Mouse (Mus musculus) kidney, postnatal 25 days (tissue): ENCODE data around the gene Rasl2-9.
"Not testable (repeated sequence)": the region's sequence is repeated elsewhere in the genome, so short reads cannot be mapped to it uniquely, and the experiment has no call there.

ENCODE experiments used
- DNase-seq, 2 experiments: peaks; one replicate each; pipeline ENCODE4 v3.0.0; 2021; ENCODE audit warnings: mixed read lengths in 2 of 2

The Rasl2-9 gene

DNA sequence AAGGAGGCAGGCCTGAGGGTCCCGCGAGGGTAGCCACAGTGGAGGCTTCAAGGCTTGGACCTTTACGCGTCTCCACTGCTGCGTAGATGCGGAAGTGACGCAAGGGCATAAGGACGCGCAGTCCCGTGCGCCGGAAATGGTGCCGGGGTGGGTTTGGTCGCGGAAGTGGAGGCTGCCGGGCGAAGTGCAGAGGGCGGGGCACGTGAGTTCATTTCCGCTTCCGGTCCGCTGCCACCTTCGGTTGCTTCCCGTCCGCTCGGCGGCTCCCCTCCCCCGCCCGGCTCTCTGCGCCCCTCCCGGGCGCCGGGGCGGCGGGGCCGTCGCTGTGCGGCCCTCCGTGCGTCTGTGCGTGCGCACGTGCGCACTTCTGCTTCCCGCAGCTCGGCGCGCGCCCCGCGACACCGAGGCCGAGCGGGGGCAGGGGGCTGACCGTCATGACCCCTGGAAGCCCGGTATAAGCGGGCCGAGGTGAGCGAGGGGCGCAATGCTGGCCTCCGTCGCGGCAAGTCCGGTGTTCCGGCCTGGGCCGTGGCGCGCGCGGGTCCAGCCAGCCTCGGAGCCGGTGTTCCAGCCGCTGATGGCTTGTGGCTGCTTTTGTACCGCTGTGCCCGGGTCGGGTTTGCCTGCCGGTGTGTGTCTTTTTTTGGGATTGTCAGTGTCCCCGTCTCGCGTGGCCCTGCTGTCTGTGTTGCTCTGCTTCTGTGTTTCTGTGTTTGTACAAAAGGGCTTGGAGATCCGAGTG lies 45.6 kb downstream of the Rasl2-9 start, which contains the start of gene Epn1:
TSS of gene Epn1 (plus strand) at position 226 of the 742 bp plus-strand sequence.
- peak; percentile 97 to 99 for DNase-seq

DNA sequence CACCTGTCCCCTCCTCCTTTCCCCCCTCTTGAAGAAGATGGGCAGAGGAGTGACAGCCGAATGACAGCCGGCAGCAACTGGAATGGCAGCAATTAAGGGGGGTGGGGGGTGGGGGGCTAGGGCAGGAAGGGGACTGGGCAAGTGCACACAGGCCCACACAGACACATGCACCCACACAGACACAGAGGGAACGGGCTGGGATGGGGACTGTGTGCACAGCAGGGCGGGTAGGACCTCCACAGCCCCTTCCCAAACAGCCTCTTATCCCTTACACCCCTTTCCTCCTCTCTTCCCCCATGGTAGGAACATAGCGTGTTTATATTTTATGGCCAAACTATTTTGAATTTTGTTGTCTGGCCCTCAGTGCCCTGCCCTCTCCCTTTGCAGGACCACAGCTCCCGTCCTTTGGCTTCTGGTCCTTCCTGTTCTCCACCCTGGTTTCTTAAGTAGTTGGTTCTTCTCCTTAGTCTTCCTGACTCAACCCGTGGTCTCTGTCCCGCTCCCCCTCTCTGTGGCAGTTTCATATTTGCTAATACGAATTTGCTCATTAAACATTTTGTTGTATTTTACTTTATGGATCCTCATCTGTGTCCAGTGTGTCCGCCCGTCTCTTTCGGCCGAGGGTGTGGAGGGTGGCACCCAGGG lies 46.3 kb downstream of the Rasl2-9 start:
- not testable (repeated sequence) for DNase-seq

DNA sequence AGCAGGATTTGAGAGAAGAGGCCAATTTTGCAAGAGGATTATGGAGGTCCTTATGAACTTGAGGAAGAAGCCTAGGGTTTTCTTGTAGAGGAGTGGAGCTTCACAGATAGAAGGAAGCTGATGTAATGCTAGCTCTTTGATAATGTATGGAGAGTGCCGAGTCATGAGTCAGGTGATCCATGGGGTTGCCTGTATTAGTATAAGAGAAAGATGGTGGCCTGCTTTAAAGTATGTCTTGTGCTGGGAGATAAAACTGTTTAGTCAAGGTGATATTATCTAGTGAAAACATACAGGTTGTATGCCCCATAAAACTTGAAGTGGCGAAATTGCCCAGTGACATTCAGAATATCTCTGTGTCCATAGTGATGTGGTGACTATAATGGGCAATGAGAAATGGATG lies 48.8 kb downstream of the Rasl2-9 start:
- DNase-seq: no peak

DNA sequence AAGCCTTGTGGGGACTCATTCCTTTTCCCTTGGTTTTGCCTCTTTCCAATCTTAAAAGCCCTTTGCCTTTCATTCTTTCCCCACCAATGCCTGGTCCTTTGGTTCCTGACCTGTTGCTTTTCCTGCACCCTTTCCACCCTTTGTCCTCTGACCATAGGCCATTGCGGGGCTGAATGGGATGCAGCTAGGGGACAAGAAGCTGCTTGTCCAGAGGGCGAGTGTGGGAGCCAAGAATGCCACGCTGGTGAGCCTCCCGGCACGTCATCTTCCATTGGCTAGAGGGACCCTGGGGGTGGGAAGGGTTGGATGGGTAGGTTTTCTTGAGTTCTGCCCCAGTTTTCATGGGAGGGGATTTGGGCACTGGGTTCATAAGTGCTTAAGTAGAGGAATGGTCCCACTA lies 50.8 kb downstream of the Rasl2-9 start:
- DNase-seq: peak in 1 of 2 experiments; percentile 67
